Mouse (Mus musculus) natural killer cell, adult 2 months (primary cell): ENCODE data around the gene Sh3glb2.
A peak's percentile ranks its signal among the peaks of the same experiment; 100 is the strongest.

ENCODE experiments used
- DNase-seq, 2 experiments: peaks; one replicate each; pipeline ENCODE4 v3.0.0; 2022; ENCODE audit warnings: low spot score in 2 of 2

Sh3glb2 gene

DNA sequence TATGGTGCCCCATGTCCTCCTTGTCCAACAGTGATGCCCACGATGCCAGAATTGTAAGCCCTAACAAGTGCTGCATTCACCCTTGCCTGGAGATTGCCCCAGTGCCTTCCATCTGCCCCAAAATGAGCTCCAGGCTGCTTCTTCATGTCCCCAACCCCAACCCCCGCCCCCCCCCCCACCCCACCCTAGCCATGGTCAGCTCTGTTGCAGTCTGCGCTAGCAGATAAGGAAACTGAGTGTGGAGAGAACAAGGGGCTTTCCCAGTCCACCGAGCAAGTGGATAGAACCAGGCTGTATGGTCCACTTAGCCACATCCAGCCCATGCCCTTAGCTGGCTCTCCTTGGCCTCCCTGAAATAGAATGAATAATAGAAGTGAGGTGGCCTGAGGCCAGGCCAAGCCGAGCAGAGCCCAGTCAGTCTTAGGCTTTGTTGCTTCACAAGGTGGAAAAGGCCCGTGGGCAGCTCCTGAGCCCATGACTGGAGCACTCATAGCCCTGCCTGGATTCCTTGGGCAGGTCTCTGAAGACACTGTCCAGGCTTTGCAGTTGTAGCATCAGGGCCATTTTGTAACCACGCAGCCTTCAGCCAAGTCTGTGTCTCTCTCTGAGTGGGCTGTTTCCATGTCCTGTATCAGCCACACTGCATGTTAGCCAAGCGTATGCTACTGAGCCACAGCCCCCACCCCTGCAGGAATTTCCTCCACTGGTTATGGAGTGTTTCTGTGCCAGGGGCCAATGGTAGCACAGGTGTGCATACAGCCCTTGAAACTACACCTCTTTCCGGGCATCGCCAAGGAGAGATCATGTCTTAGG, 21.6 kb upstream of the Sh3glb2 start:
- DNase-seq, result no peak

DNA sequence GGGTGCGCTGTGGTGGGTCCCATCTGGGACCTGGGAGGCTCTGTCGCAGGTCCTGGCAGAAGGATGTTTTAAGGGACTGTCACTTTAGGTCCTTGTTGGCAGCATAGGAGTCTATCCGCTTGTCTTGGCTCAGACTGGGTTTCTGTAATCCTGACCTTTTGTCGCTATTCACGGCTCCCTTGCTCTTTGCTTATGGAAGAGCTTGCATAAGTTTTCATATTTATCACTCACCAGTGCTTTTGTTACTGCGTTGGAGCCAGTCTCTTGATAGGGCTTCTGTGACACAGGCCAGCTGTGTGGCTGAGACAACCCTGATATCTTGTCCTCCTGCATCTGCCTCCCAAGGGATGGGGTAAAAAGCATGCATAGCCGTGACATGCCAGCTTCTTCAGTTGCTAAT, 20.2 kb upstream of the Sh3glb2 start:
- no peak for DNase-seq

DNA sequence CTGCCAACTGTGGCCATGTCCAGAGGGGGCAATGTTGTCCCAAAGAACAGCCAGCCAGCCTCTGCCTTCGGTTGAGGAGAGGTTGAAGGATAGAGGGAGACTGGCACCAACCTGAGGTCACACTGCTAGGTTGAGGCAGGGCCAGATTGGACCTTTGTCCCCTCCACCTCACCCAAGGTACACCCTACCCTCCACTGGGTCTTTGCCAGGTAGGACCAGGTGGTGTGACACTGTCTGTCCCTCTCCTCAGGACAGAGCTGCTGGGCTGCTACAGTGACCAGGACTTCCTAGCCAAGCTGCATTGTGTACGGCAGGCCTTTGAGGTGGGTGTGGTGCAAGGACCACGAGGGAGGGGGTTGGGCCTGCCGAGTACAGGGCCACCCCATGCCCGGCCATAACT, 18.6 kb upstream of the Sh3glb2 start:
- no peak for DNase-seq

DNA sequence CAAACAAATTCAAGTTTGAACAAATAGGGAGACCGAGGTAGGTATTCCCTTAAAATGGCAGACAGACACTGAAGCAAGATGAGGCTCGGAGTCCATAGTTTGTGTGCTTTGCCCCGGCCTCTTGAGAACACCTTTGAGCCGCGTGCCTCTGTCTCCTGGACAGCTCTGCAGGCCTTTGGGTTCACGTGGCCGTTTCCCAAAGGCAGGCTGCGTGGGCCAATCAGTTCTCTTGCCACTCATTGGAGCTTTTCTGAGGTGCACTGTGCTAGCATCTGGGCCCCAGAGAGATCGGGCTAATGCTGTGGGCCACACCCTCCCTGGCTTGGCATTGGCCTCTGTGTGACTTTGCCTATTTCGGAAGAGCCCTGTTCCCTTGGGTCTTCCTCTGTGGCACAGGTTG, 16.8 kb upstream of the Sh3glb2 start:
- DNase-seq, result no peak

DNA sequence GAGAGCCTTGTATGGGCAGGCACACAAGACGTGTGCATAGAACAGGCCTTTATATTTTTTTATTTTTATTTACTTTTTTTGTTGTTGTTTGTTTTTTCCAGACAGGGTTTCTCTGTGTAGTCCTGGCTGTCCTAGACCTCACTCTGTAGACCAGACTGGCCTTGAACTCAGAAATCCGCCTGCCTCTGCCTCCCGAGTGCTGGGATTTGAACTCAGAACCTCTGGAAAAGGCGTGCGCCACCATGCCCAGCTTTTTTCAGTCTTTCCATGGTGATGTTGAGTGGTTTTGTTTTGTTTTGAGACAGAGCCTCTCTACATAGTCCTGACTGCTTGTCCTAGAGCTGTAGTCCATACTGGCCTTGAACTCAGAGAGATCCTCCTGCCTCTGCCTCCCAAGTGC, 13.6 kb upstream of the Sh3glb2 start:
- DNase-seq, result no peak

DNA sequence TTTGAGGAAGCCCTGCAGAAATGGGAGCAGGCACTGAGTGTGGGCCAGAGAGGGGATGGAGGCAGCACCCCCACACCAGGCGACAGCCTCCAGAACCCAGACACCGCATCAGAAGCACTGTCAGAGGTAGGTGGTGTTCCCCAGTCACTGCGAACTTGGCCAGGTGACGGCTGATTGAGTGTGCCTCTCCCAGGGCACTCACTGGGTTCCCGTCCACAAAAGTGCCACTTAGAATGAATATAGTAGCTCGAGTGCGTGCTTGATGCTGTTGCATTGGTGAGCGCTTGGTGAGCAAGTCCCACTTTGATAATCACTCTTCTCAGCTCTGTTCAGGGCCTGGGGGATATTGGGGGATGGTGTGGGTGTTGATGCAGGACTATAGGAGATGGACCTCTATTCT, 12.4 kb upstream of the Sh3glb2 start:
- DNase-seq, result no peak

DNA sequence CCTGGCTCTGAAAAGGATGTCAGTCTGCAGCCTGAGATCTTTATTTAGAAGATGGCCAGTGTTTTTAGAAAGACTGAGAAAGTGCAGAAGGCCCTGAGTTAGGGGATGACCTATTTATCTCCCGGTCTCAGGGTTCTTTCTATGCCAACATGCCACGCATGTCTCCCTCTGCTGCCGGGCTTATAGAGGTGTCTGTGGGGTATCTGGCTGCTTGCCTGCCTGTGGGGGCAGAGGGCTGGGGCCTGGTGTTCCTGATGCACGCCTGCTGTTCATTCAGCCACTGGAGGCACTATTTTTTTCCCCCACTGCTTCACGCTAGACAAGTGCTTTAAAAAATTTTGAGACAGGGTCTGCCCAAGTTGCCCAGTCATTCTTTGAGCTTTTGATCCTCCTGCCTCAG, 7.1 kb upstream of the Sh3glb2 start:
- DNase-seq, result no peak

DNA sequence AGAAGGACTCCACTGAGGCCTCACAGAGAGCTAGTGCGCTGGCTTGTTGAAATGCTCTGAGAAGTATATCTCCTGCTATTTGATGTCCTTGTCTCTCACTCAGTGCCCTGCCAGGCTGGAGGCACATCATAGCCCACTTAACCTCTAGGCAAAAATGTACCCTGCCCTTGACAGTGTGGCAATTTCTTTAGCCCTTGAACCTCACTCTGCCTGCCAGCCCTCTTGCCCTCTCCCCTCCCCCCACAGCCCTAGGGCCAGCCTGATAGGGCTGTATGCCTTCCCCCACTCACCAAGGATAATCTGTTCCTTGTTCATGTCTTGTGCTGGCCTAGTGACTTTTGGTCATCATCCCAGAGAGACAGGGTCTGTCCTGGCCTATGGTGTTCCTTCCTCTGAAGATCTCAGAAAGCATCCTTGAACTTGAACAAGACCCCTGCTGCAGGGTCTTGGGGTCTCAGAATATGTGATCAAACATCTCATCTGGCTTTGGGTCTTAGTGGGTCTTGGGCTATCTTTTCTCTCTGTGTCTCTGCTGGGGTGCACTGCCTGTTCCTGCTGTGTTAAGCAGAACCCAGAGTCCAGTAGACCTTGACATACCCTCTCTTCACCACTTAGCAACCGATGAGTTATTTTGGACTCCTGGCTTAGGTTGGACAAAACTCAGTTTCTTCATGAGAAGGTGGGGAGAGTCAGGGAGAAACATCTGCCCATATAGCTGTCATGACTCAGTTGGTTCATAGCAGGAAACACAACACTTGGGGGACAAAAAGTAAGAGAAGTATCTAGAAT, 6.3 kb upstream of the Sh3glb2 start:
- no peak for DNase-seq

DNA sequence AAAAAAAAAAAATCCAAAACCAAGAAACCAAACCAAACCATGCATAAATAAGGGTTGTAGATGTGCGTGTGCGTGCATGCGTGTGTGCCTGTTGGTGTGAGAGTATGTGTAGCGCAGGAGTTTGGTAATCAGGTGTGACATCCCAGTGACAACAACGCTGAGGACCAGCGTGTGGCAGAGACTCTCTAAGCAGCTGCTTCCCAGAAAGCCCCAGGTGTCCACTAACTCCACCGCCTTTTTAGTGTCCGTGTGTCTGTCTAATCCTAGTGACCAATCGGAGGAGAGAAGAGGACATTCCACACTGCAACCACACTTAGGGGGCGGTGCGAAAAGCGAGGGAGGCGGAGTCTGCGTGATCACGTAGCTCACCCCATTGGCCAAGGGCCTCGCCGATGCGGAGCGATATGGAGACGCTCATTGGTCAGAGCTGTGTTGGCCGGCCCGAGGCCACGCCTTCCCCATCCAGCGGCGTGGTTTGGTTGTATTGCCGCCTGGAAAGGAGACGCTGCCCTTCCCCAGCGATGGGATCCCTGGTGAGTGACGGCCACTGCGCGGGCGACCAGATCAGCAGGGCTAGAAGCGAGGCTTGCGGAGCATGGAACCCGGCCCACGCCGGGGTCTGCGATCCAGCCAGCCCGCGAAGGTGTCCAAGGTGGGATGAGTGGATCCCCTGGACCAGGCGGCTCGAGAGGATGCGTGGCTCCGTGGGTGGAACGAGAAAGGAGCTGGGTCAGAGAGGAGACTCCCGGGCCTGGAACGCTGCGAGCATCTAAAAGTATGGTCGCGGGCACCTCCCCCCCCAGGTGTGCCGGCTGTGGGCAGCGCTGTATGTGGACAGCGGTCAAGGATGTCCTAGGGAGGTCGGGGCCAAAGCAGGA, 4.9 kb upstream of the Sh3glb2 start, which contains the start of gene Miga2:
TSS of gene Miga2 (plus strand) at position 461 of the 878 bp plus-strand sequence.
- DNase-seq, result peak; percentile 96 to 98

DNA sequence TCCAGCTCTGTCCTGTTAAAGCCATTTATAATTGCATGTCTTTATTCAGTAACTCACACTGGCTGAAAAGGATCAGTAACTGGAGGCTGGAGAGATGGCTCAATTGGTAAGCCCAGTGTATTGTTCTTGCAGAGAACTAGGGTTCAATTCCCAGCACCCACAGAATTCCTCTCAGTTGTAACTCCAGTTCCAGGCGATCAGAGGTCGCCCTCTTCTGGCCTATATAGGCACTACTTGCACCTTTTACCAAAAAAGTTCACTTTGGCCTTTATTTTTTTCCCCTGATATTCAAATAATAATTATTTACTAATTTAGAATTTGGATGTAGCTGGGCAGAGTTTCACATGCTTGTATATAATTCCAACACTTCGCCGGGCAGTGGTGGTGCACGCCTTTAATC, 3.7 kb upstream of the Sh3glb2 start:
- no peak for DNase-seq

DNA sequence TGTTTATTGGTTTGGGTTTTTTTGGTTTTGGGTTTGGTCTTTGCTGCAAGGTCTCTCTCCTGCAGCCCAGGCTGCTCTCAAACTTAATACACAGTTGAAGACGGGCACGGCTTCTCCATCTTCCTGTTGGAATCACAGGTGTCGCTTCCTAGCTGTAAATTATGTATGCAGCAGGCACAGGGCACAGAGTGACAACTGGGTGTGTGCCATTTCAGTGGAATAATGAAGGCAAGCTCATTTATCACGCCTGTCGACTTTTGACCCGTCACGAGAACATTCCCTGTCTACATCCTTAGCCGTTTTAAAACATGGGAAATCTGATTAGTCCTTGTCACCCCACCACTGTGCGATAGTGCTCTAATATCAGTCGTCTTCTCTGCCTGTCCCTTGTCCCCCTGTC, 1.5 kb upstream of the Sh3glb2 start:
- DNase-seq, result no peak

DNA sequence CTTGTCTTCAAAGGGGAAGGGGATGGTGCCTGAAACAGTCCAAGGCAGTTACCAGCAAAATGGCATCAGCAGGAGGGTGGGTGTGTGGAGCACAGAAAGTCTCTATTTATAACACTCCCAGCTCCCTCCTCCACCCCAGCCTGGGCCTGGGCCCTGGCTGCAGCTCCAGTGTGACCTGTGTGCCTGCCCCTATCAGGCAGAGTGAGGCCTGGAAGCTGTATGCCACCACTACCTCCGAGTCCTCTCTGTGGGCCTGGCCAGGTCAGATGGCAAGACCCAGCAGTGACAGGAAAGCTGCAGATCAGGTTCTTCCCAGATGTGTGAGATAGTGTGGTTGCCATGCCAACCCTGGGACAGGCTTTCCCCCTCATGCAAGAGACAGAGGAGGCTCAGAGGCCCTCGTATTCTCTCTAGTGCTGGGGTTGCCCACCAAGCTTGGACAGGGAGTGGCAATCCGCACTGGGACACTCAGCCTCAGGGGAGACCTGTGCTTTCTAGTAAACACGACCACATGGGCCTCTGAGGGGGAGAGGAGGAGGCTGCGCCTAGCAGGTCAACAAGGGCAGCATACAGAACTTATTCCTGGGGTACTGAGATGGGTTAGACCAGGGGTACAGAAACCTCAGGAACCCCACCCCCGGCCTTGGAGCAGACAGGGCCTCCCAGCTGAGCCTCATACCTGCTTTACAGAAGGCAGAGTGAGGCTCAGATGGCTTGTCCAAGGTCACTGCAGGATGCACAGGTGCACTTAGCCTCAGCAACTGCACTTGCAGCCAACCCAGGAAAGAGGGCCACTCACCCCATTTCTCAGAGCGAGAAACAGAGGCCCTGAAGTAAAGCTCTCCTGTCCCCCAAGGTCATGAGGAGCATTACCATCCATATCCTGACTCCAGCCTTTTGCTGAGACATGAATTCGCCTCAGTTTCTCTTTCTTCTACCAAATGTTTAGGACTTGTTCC, 1.3 kb downstream of the Sh3glb2 start:
- no peak for DNase-seq

DNA sequence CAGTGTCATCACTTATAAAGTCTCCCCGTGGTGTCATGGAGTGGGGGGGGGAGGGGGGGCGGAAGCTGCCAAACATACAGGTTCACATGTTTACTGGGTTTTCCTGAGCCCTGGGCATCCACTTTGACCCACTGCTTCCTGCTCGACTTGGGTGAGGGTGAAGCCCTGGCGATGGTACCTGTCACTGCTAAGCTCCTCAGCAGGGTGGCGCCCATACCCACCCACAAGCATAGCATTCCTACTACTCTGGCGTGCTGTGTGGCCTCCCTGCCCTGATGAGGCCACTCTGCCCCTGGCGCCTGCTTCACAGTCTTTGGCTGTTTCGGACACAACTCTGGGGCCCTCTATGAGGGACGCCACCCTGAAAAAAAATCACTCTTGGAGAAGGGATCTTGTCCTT, 2.2 kb downstream of the Sh3glb2 start:
- DNase-seq, result no peak

DNA sequence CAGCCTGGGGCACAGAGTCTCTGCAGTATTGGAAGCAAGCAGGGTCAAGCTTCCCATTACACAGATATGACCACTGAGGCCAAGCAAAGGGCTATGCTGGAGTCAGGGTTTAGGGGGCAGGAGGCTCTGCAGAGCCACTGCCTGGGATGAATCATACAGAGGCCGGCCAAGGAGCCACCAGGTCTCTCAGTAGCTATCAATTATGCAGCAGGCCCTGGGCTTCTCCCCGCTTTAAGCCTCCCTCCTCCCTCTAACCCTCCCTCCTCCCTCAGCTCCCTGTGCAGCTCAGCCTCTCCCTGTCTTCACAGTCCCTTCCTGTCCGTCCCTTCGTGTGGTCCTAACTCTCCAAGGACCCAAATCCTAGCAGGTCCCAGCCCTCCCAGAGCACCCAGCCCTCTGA, 2.9 kb downstream of the Sh3glb2 start:
- DNase-seq, result no peak

DNA sequence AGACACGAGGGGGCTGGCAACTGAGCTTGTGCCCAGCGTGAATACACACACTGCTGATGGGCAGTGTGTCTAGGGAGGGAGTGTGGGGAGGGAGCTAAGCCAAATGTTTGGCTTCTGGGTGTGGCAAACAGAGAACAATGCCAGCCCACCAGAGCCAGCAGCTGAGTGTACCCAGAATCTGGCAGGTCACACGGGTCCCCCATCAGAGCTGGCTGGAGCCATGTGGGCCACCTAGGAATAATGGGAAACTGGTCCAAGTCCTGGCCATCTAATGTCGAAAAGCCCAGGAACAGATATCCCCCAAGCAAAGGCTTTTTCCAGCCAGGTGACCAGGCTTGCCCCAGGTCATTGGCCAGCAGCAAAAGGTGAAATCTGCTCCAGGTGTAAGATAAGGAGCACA, 3.3 kb downstream of the Sh3glb2 start:
- no peak for DNase-seq

DNA sequence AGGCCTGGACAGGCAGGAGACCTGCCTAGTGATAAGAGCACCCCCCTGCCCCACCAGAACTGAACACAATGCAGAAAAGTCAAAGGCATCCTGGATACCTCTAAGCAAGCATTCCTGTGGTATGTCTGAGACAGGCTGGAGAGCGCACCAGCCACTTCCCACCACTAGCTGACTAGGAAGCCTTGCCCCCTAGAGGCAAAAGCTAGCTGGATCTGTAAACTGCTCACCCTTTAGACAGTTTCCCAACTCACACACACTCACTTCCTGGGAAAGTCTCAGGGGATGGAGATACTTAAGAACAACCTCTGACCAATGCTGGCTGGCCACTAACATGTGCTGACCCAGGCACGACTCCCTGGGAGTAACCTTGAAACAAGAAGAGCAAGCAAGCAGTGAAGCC, 8.0 kb downstream of the Sh3glb2 start:
- no peak for DNase-seq

DNA sequence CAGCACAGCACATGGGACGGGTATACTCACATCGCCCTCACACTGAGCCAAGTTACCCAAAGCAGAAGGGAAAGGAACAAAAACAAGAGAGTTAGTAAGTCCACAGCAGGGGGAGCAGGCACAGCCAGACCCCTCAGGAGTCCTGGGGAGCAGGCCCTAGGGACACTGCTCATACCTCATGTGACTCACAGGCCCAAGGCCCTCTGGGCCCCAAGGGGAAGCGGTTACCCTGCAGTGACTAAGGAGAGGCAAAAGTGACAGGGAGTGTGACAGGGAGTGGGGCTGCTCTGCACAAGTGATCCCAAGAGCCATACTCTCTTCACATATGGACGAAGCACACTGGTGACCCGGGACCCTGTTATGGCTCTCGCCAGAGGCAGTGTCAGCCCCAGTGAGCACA, 9.9 kb downstream of the Sh3glb2 start:
- DNase-seq, result no peak

DNA sequence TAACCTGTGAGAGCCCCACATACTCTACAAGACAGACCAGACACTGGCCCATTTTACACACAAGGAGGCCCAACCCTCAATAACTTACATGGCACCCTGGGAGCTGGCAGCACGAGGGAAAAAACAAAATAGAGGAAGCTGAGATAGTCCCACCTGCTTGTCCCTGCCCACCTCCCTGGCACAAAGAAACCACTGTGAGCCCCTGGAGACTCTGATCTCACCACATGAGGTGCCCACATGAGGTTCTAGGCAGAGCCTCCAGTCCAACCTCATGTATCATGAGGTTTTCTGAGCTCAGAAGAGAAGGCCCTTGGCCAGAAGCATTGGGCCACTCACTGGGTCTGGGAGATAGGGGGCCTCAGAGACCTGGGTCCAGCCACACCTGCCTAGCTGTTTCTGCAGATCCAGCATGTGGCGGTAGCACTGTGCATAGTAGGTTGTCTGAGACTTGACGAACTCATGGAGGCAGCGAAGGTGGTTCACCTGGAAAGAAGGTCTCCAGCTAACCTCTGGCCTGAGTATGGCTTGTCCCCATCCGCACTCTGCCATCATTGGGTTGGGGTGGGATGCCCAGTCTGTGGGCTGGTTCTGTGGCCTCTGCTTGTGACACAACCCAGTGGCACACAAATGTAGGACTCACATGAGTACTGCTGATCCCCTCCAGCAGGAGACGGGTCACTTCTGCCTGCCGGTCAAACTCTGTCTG, 13.0 kb downstream of the Sh3glb2 start:
- peak in 1 of 2 experiments; percentile 37 for DNase-seq

DNA sequence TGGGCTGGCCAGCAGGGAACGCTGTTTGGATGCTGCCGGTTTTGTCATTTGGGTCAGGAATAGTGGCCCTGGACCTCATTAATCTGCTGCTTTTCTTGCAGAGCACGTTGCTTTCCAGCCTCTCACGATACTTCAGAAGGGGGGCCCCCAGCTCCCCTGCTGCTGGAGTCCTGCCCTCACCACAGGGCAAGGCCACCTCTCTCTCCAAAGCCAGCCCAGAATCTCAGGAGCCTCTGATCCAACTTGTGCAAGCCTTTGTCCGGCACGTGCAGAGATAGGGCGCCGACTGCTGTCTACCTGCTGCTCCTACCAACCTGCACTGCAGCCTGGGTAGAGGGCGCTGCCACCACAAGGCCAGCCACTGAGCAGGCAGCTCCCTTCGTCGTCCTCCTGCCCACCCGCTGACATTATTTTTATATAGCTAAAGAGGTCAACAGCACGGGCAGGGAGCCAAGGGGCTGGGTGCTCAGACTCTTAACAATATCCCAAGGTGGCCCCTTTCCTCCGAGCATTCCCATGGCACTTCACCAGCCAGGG, 15.5 kb downstream of the Sh3glb2 start:
- no peak for DNase-seq

DNA sequence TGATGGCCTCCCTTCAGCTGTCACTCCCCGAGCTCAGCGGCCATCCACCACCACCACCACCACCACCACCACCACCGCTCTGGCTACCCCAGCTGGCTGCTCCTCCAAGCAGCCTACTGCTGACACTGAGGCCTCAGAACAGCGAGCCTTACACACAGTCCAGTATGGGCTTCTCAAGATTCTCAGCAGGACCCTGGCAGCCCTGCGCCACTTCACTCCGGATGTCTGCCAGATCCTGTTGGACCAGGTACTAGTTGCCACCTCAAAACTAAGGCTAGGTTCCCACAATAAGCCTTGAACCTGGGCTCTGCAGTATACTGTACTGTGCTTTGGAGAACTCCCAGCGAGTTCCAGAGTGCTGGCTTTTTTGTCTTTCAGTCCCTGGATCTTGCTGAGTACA, 16.6 kb downstream of the Sh3glb2 start:
- DNase-seq, result no peak
